Mouse (Mus musculus) liver, adult 2 months (tissue): Measurements from ENCODE around the gene Zmiz2. TPM values are rescaled to one million over a fixed set of nuclear protein-coding genes. Genes with fewer than 3 reads are reported as not detected.
"Not testable (repeated sequence)": the region's sequence is repeated elsewhere in the genome, so short reads cannot be mapped to it uniquely, and the experiment has no call there.

Experiments used
- DNase-seq: peaks from one replicate; pipeline ENCODE4 v3.0.0-alpha.2; 2011; ENCODE audit warnings: low read depth, low spot score; ENCODE audit errors: extremely low read depth
- H3K27ac ChIP-seq: fragments of 200-500 bp; replicated peaks from 2 replicates; pipeline ENCODE4 v1.5.1; 2012; ENCODE audit warnings: low read depth, mild to moderate bottlenecking, control low read depth, inconsistent platforms, low read length; ENCODE audit not compliant: insufficient read depth
- H3K27me3 ChIP-seq: fragments of 200-500 bp; 2 replicates; pipeline ENCODE4 v1.6.1; 2012; ENCODE audit warnings: mild to moderate bottlenecking, moderate library complexity, low read length, inconsistent platforms; ENCODE audit not compliant: control insufficient read depth, insufficient read depth
- H3K36me3 ChIP-seq: fragments of 200-500 bp; 2 replicates; pipeline ENCODE4 v1.6.1; 2012; ENCODE audit warnings: low read length, inconsistent platforms; ENCODE audit not compliant: control insufficient read depth, insufficient read depth
- H3K4me1 ChIP-seq: fragments of 200-500 bp; 2 replicates; pipeline ENCODE4 v1.6.1; 2011; ENCODE audit warnings: low read length; ENCODE audit not compliant: control insufficient read depth, insufficient read depth
- H3K4me3 ChIP-seq: fragments of 200-500 bp; 2 replicates; pipeline ENCODE4 v1.5.1; 2011; ENCODE audit warnings: low read depth, mild to moderate bottlenecking, control low read depth, low read length, moderate library complexity; ENCODE audit not compliant: insufficient read depth
- H3K79me2 ChIP-seq: fragments of 200-500 bp; 2 replicates; pipeline ENCODE4 v1.6.1; 2012; ENCODE audit warnings: inconsistent platforms, mild to moderate bottlenecking, low read length, moderate library complexity; ENCODE audit not compliant: control insufficient read depth, insufficient read depth
- H3K9ac ChIP-seq: fragments of 200-500 bp; 2 replicates; pipeline ENCODE4 v1.6.1; 2012; ENCODE audit warnings: low read depth, mild to moderate bottlenecking, control low read depth, inconsistent platforms, low read length
- CTCF ChIP-seq: fragments of 200-500 bp; IDR thresholded peaks from 2 replicates; pipeline ENCODE4 v1.5.1; 2011; ENCODE audit warnings: low read depth, low read length, control low read depth
- POLR2A ChIP-seq: fragments of 200-500 bp; IDR thresholded peaks from 2 replicates; pipeline ENCODE4 v1.6.1; 2011; ENCODE audit warnings: low read length, control low read depth; ENCODE audit not compliant: insufficient read depth; ENCODE audit errors: extremely low read depth
- WGBS: fragments of 180-500 bp; shearing (Covaris S2); methylation state at CpG from one replicate; pipeline ENCODE4 v1.1.7; 2018; 5-methylcytosine and 5-hydroxymethylcytosine counted together
- polyA plus RNA-seq: library from polyadenylated mRNA; depleted of rRNA; stranded (reverse); fragments of >200 nt; gene quantifications from 2 replicates; pipeline ENCODE4 v1.2.3, GENCODE M21; 2012
- total RNA-seq: library from RNA; depleted of rRNA; stranded (reverse); fragments of >200 nt; gene quantifications from 2 replicates; pipeline ENCODE4 v1.2.3, GENCODE M21; 2014

Zmiz2 gene
- total and polyA plus RNA-seq, 2 experiments = 3.0 to 14.7 TPM

GRCm38 (mm10) chr11:6418751-6419150 is 29.9 kb downstream of the Zmiz2 start:
- peaks cover 27% of the 10 kb centered on the region for H3K36me3 ChIP-seq
- H3K79me2 ChIP-seq = peaks cover 11% of the 10 kb centered on the region
- TF ChIP-seq CTCF (no peak), POLR2A (no peak)
- no peaks in the 10 kb centered on the region for H3K27me3 ChIP-seq
- H3K4me1 ChIP-seq = peaks cover 14% of the 10 kb centered on the region
- no peak overlapping the region for H3K27ac ChIP-seq
- WGBS = 88% methylated on average over 5 of the region's 5 CpGs
- H3K4me3 ChIP-seq = no peak overlapping the region
- DNase-seq = no peak
- H3K9ac ChIP-seq = no peak overlapping the region

DNA sequence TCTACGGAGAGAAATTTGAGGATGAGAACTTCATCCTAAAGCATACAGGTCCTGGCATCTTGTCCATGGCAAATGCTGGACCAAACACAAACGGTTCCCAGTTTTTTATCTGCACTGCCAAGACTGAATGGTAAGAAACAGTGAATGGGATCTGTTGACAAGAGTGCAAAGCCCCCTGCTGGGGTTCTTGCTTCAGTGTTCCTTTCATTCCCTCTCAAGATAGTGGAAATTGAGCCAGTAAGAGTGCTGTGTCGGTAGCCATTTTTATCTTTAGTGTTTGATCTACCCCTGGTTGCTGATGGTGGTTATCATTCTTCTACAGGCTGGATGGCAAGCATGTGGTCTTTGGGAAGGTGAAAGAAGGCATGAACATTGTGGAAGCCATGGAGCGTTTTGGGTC is 30.3 kb downstream of the Zmiz2 start:
- not testable (repeated sequence) for H3K4me3 ChIP-seq, H3K27me3 ChIP-seq, DNase-seq, H3K9ac ChIP-seq, H3K27ac ChIP-seq
- 73% methylated on average over 4 of the region's 4 CpGs for WGBS
- Histone ChIP-seq H3K79me2 (peaks cover 11% of the 10 kb centered on the region), H3K4me1 (peaks cover 14% of the 10 kb centered on the region), H3K36me3 (peaks cover 27% of the 10 kb centered on the region)

- TF ChIP-seq POLR2A (no peak), CTCF (no peak)
- H3K36me3 ChIP-seq = peaks cover 30% of the 10 kb centered on the region
- peaks cover 11% of the 10 kb centered on the region for H3K79me2 ChIP-seq
- no peak overlapping the region for H3K9ac ChIP-seq
- no peak overlapping the region for H3K4me3 ChIP-seq
- 3% methylated on average over 1 of the region's 1 CpGs for WGBS
- H3K27me3 ChIP-seq = no peaks in the 10 kb centered on the region
- peak; percentile 63 for DNase-seq
- no peak overlapping the region for H3K27ac ChIP-seq
- H3K4me1 ChIP-seq = peaks cover 9% of the 10 kb centered on the region
Observed at GRCm38 (mm10) chr11:6420283-6420703, 31.4 kb downstream of the Zmiz2 start.

GRCm38 (mm10) chr11:6420722-6421350 is 32.0 kb downstream of the Zmiz2 start:
- H3K36me3 ChIP-seq = peaks cover 32% of the 10 kb centered on the region
- H3K4me3 ChIP-seq = no peak overlapping the region
- DNase-seq = no peak
- 87% methylated on average over 2 of the region's 2 CpGs for WGBS
- TF ChIP-seq CTCF (no peak), POLR2A (no peak)
- no peak overlapping the region for H3K9ac ChIP-seq
- no peaks in the 10 kb centered on the region for H3K27me3 ChIP-seq
- H3K27ac ChIP-seq = no peak overlapping the region
- peaks cover 9% of the 10 kb centered on the region for H3K4me1 ChIP-seq
- H3K79me2 ChIP-seq = peaks cover 10% of the 10 kb centered on the region

- peaks cover 5% of the 10 kb centered on the region; the same call in 1 of the 2 replicates for H3K79me2 ChIP-seq
- peak overlapping the region; percentile 27; the same call in 1 of the 2 replicates for H3K27ac ChIP-seq
- no peak for TF ChIP-seq POLR2A
- TF ChIP-seq CTCF = no peak
- H3K27me3 ChIP-seq = no peaks in the 10 kb centered on the region
- H3K9ac ChIP-seq = no peak overlapping the region
- no peak overlapping the region for H3K4me3 ChIP-seq
- 47% methylated on average over 7 of the region's 7 CpGs for WGBS
- H3K36me3 ChIP-seq = peaks cover 51% of the 10 kb centered on the region
- peaks cover 4% of the 10 kb centered on the region for H3K4me1 ChIP-seq
- DNase-seq = peak; percentile 51
Observed at GRCm38 (mm10) chr11:6430186-6430585, 41.3 kb downstream of the Zmiz2 start.

DNA sequence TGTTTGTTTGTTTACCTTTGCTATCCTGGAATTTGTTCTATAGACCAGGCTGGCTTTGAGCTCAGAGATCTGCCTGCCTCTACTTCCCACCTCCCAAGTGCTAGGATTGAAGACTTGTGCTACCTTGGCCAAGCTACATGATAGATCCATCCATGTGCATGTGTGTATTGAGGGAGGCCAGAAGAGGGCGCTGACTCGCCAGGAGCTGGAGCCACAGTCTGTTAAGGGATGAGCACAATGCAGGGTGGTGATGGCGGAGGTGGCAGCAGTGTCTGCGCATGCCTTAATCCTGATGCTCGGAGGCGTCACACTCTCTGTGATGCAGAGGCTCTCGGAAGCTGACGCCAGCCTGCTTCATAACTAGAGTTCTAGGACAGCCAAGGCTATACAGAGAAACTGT is 47.6 kb downstream of the Zmiz2 start:
- H3K4me1 ChIP-seq = no peaks in the 10 kb centered on the region
- peaks cover 15% of the 10 kb centered on the region; the same call in 1 of the 2 replicates for H3K79me2 ChIP-seq
- peak; percentile 34 for DNase-seq
- TF ChIP-seq CTCF (peak; percentile 95), POLR2A (no peak)
- H3K27me3 ChIP-seq = no peaks in the 10 kb centered on the region
- peaks cover 31% of the 10 kb centered on the region for H3K36me3 ChIP-seq
- WGBS = 79% methylated on average over 8 of the region's 8 CpGs
- H3K9ac ChIP-seq = no peak overlapping the region
- H3K4me3 ChIP-seq = no peak overlapping the region
- H3K27ac ChIP-seq = no peak overlapping the region
